Mouse (Mus musculus): Measurements from ENCODE around the gene Gm37240.

GRCm38 (mm10) chr3:84967364-84967763, 920.0 kb downstream of the Gm37240 start:
- TF ChIP-seq CTCF (IDR thresholded peaks at IDR 0.05; ENCODE audit: insufficient read depth, low read depth, low read length) (no peak), POLR2A (IDR thresholded peaks at IDR 0.05; ENCODE audit: insufficient read depth, low read depth, low read length) (no peak)

Measured in olfactory bulb, adult 2 months (tissue).